Mouse (Mus musculus): Measurements from ENCODE around the gene Zfp473. TPM values are rescaled to one million over a fixed set of nuclear protein-coding genes. Genes with fewer than 3 reads are reported as not detected.

The Zfp473 gene
- polyA plus RNA-seq (2015; fragmentation: Illumina TruSeq; extraction: RNeasy Lipid Tissue Mini Kit (QIAGEN cat#74804); ENCODE audit: insufficient read depth, low replicate concordance): 1.3 TPM

DNA sequence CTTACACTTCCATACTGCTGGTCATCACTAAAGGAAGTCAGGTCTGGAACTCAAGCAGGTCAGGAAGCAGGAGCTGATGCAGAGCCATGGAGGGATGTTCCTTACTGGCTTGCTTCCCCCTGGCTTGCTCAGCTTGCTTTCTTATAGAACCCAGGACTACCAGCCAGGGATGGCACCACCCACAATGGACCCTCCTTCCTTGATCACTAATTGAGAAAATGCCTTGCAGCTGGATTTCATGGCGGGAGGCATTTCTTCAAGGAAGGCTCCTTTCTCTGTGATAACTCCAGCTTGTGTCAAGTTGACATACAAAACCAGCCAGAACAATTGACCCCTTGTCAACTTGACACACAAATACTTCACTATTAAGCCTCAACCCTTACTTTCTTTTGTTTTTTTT lies at the start of gene Zfp473:
Zfp473 (minus strand) TSS at position 101 of the 400 bp plus-strand sequence.

DNA sequence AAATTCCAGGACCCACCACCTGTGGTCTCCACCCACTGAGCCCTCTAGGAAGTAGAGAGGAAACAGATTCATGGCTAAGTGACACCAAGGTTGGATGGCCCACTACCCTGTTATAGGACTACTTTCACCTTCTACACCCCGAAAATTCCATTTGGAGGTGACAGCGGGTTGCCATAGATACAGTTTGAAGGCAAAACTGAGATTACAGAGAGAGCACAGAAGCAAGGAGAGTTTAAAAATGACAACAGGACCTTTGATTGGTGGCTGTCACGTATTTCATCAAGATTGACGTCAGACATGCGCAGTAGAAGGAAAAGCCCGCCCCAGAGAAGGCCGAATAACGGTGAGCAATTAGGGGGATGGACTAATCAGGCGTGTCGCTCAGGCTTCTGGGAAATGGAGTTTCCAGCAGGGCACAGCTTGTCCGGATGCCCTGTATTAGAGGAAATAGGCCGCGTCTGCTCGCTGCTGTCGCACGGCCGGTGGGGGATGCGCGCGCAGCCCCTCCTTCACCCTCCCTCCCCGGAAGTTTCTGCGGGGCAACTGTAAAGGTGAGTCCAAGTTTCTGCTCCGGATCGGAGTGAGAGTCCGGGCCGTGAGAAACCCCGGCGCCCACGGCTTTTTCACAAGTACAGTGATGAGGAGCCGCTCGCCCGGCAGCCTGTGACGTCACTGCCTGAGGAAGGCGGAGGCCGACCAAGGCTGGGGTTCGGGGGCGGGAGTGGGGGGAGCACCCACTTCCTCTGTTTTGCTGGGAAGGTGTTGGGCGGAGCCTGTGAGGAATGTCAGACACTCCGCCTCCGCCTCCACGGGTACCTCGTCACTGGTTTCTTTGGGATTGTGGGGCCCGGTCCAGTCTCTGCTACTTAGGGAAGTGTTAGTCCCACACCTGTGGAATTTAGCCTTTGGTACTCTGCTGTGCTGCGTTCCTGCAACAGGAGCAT lies 2.5 kb downstream of the Zfp473 start, which contains the start of gene Vrk3:
Vrk3 (plus strand) TSS at position 313 of the 944 bp plus-strand sequence.

GRCm38 (mm10) chr7:44708574-44708973 lies 42.3 kb downstream of the Zfp473 start, which contains the start of gene Izumo2:
Gene Izumo2 (plus strand): TSS chr7:44708742.

Other genes with a start within 250 kb of the Zfp473 start
- gene Mybpc2, start 226.4 kb downstream of the Zfp473 start, polyA plus RNA-seq (2015; fragmentation: Illumina TruSeq; extraction: RNeasy Lipid Tissue Mini Kit (QIAGEN cat#74804); ENCODE audit: insufficient read depth, low replicate concordance): 0.95 TPM
- gene Spib, start 219.0 kb downstream of the Zfp473 start, polyA plus RNA-seq (2015; fragmentation: Illumina TruSeq; extraction: RNeasy Lipid Tissue Mini Kit (QIAGEN cat#74804); ENCODE audit: insufficient read depth, low replicate concordance): 234 TPM
- 14.2 TPM for gene Pold1, start 202.2 kb downstream of the Zfp473 start, polyA plus RNA-seq (2015; fragmentation: Illumina TruSeq; extraction: RNeasy Lipid Tissue Mini Kit (QIAGEN cat#74804); ENCODE audit: insufficient read depth, low replicate concordance)
- 31.8 TPM for gene Nr1h2, start 197.1 kb downstream of the Zfp473 start, polyA plus RNA-seq (2015; fragmentation: Illumina TruSeq; extraction: RNeasy Lipid Tissue Mini Kit (QIAGEN cat#74804); ENCODE audit: insufficient read depth, low replicate concordance)
- gene Napsa, start 178.7 kb downstream of the Zfp473 start, polyA plus RNA-seq (2015; fragmentation: Illumina TruSeq; extraction: RNeasy Lipid Tissue Mini Kit (QIAGEN cat#74804); ENCODE audit: insufficient read depth, low replicate concordance): 205 TPM
- 1.2 TPM for gene Kcnc3, start 160.4 kb downstream of the Zfp473 start, polyA plus RNA-seq (2015; fragmentation: Illumina TruSeq; extraction: RNeasy Lipid Tissue Mini Kit (QIAGEN cat#74804); ENCODE audit: insufficient read depth, low replicate concordance)
- gene Myh14, start 80.2 kb downstream of the Zfp473 start, polyA plus RNA-seq (2015; fragmentation: Illumina TruSeq; extraction: RNeasy Lipid Tissue Mini Kit (QIAGEN cat#74804); ENCODE audit: insufficient read depth, low replicate concordance): not detected
- not detected for gene Izumo2, start 42.3 kb downstream of the Zfp473 start, polyA plus RNA-seq (2015; fragmentation: Illumina TruSeq; extraction: RNeasy Lipid Tissue Mini Kit (QIAGEN cat#74804); ENCODE audit: insufficient read depth, low replicate concordance)
- 43.6 TPM for gene Vrk3, start 2.6 kb downstream of the Zfp473 start, polyA plus RNA-seq (2015; fragmentation: Illumina TruSeq; extraction: RNeasy Lipid Tissue Mini Kit (QIAGEN cat#74804); ENCODE audit: insufficient read depth, low replicate concordance)
- gene Nup62, start 65.0 kb upstream of the Zfp473 start, polyA plus RNA-seq (2015; fragmentation: Illumina TruSeq; extraction: RNeasy Lipid Tissue Mini Kit (QIAGEN cat#74804); ENCODE audit: insufficient read depth, low replicate concordance): 19.2 TPM
- 71.8 TPM for gene Il4i1, start 65.3 kb upstream of the Zfp473 start, polyA plus RNA-seq (2015; fragmentation: Illumina TruSeq; extraction: RNeasy Lipid Tissue Mini Kit (QIAGEN cat#74804); ENCODE audit: insufficient read depth, low replicate concordance)
- gene Atf5, start 65.6 kb upstream of the Zfp473 start, polyA plus RNA-seq (2015; fragmentation: Illumina TruSeq; extraction: RNeasy Lipid Tissue Mini Kit (QIAGEN cat#74804); ENCODE audit: insufficient read depth, low replicate concordance): 10.8 TPM
- gene Akt1s1, start 97.9 kb upstream of the Zfp473 start, polyA plus RNA-seq (2015; fragmentation: Illumina TruSeq; extraction: RNeasy Lipid Tissue Mini Kit (QIAGEN cat#74804); ENCODE audit: insufficient read depth, low replicate concordance): 9.0 TPM
- 21.1 TPM for gene Tbc1d17, start 98.0 kb upstream of the Zfp473 start, polyA plus RNA-seq (2015; fragmentation: Illumina TruSeq; extraction: RNeasy Lipid Tissue Mini Kit (QIAGEN cat#74804); ENCODE audit: insufficient read depth, low replicate concordance)
- 22.1 TPM for gene Pnkp, start 106.1 kb upstream of the Zfp473 start, polyA plus RNA-seq (2015; fragmentation: Illumina TruSeq; extraction: RNeasy Lipid Tissue Mini Kit (QIAGEN cat#74804); ENCODE audit: insufficient read depth, low replicate concordance)
- gene Ptov1, start 118.7 kb upstream of the Zfp473 start, polyA plus RNA-seq (2015; fragmentation: Illumina TruSeq; extraction: RNeasy Lipid Tissue Mini Kit (QIAGEN cat#74804); ENCODE audit: insufficient read depth, low replicate concordance): 4.1 TPM
- gene Med25, start 141.7 kb upstream of the Zfp473 start, polyA plus RNA-seq (2015; fragmentation: Illumina TruSeq; extraction: RNeasy Lipid Tissue Mini Kit (QIAGEN cat#74804); ENCODE audit: insufficient read depth, low replicate concordance): 14.6 TPM
- 24.7 TPM for gene Fuz, start 145.0 kb upstream of the Zfp473 start, polyA plus RNA-seq (2015; fragmentation: Illumina TruSeq; extraction: RNeasy Lipid Tissue Mini Kit (QIAGEN cat#74804); ENCODE audit: insufficient read depth, low replicate concordance)
- 41.2 TPM for gene Ap2a1, start 178.4 kb upstream of the Zfp473 start, polyA plus RNA-seq (2015; fragmentation: Illumina TruSeq; extraction: RNeasy Lipid Tissue Mini Kit (QIAGEN cat#74804); ENCODE audit: insufficient read depth, low replicate concordance)
- not detected for gene Tsks, start 192.2 kb upstream of the Zfp473 start, polyA plus RNA-seq (2015; fragmentation: Illumina TruSeq; extraction: RNeasy Lipid Tissue Mini Kit (QIAGEN cat#74804); ENCODE audit: insufficient read depth, low replicate concordance)
- gene Cpt1c, start 223.8 kb upstream of the Zfp473 start, polyA plus RNA-seq (2015; fragmentation: Illumina TruSeq; extraction: RNeasy Lipid Tissue Mini Kit (QIAGEN cat#74804); ENCODE audit: insufficient read depth, low replicate concordance): 1.5 TPM
- 116 TPM for gene Prmt1, start 235.5 kb upstream of the Zfp473 start, polyA plus RNA-seq (2015; fragmentation: Illumina TruSeq; extraction: RNeasy Lipid Tissue Mini Kit (QIAGEN cat#74804); ENCODE audit: insufficient read depth, low replicate concordance)
- gene Irf3, start 246.6 kb upstream of the Zfp473 start, polyA plus RNA-seq (2015; fragmentation: Illumina TruSeq; extraction: RNeasy Lipid Tissue Mini Kit (QIAGEN cat#74804); ENCODE audit: insufficient read depth, low replicate concordance): 140 TPM
- gene Bcl2l12, start 247.7 kb upstream of the Zfp473 start, polyA plus RNA-seq (2015; fragmentation: Illumina TruSeq; extraction: RNeasy Lipid Tissue Mini Kit (QIAGEN cat#74804); ENCODE audit: insufficient read depth, low replicate concordance): 6.8 TPM